Mouse (Mus musculus) ES-E14 (cell line): ENCODE measurements at regions not wholly inside any gene's neighbourhood (a gene's known extent, or its start where the extent isn't known, plus 50 kb on each side); places are given as distances from the start of the nearest gene placed in this dataset.

Experiments used
- HCFC1 ChIP-seq: IDR thresholded peaks from 2 replicates; pipeline ENCODE4 v1.6.1; 2012; ENCODE audit warnings: low read length, inconsistent platforms, borderline replicate concordance; ENCODE audit not compliant: insufficient read depth
- MAFK ChIP-seq: IDR thresholded peaks from 2 replicates; pipeline ENCODE4 v1.6.1; 2014; ENCODE audit warnings: mild to moderate bottlenecking, low read depth, low read length, inconsistent platforms; ENCODE audit not compliant: insufficient read depth
- ZC3H11A ChIP-seq: IDR thresholded peaks from 2 replicates; pipeline ENCODE4 v1.6.1; 2012; ENCODE audit warnings: low read depth, mild to moderate bottlenecking, inconsistent platforms, low read length, borderline replicate concordance
- ZNF384 ChIP-seq: IDR thresholded peaks from 2 replicates; pipeline ENCODE4 v1.6.1; 2012; ENCODE audit warnings: low read depth, low read length, inconsistent platforms

DNA sequence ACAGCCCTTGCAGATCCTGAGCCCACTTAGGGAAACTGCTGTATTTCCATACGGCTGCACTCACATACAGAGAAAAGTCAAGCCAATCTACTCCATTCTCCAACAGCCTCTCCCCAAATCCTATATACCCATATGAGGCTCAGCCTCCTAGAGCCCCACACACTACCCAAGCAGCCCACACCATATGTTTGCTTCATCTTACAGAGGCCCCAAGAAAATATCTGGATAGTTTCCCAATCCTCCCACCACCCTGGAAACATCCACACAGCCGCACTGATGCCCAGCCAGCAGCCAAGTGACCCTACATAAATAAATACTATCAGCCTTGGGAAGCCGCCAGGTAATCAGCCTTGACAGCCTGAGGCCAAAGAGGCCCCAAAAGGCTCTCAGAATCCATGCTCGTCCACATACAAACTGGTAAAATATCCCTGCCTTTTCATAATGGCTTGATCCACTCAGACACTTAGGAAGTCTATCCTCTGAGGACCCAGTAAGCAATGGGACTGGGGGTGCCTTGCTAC lies 153.1 kb upstream of the Fam78b start:
- no peak for TF ChIP-seq ZNF384
- TF ChIP-seq MAFK = no peak
- no peak for TF ChIP-seq HCFC1
- TF ChIP-seq ZC3H11A = no peak
